Mouse (Mus musculus): ENCODE measurements around the gene Lbhd2.

- TF ChIP-seq CTCF (IDR thresholded peaks at IDR 0.05; ENCODE audit: control insufficient read depth, insufficient read depth, insufficient read length) (no peak), MYOG (IDR thresholded peaks at IDR 0.05; ENCODE audit: control insufficient read depth, extremely low read depth, insufficient read length) (no peak), USF1 (IDR thresholded peaks at IDR 0.05; ENCODE audit: low read depth) (no peak)
These were observed 36.4 kb upstream of the Lbhd2 start for GRCm38 (mm10) chr12:111370249-111370648.

All from C2C12 (cell line).